ENCODE assay signal across 31 mouse cellular contexts in genomic region chr7:29151486-29151885, GRCm38 (mm10). TPM values are rescaled to one million over a fixed set of nuclear protein-coding genes. Genes with fewer than 3 reads are reported as not detected.
"Had no signal": no experiment of that assay in that cellular context is flagged by ENCODE, and none has a peak within 500 bp of the region (broad histone marks: within the 10 kb centered on the region; RNA-seq: fewer than 3 reads in every experiment).

No protein-coding gene starts in this region.

- H3K4me3 ChIP-seq: left cerebral cortex, adult 2 months; limb, embryonic 12.5 days; limb, embryonic 15.5 days; liver, embryonic 12.5 days; liver, embryonic 13.5 days; liver, embryonic 15.5 days; lung, embryonic 15.5 days; megakaryocyte, embryonic 14.5 days; midbrain, embryonic 10.5 days; midbrain, embryonic 12.5 days; midbrain, embryonic 13.5 days; midbrain, embryonic 15.5 days; myocyte had no signal

- H3K27ac ChIP-seq: left cerebral cortex, adult 2 months; limb, embryonic 12.5 days; limb, embryonic 15.5 days; liver, embryonic 12.5 days; liver, embryonic 13.5 days; liver, embryonic 14.5 days; liver, embryonic 15.5 days; lung, embryonic 15.5 days; macrophage; midbrain, embryonic 10.5 days; midbrain, embryonic 12.5 days; midbrain, embryonic 13.5 days; midbrain, embryonic 15.5 days had no signal

- DNase-seq: layer of hippocampus, postnatal 36 days; left cerebral cortex, postnatal 4 days; liver; liver, embryonic 13.5 days; liver, postnatal 0 days; lung, adult 18-20 months; lung, adult 2 months; lung, embryonic 14.5 days; lung, postnatal 10 days; lung, postnatal 14 days; lung, postnatal 36 days; lung, postnatal 4 days; midbrain, embryonic 14.5 days had no signal

- H3K36me3 ChIP-seq: limb, embryonic 12.5 days; limb, embryonic 15.5 days; lung, embryonic 15.5 days; midbrain, embryonic 12.5 days; midbrain, embryonic 13.5 days; midbrain, embryonic 15.5 days had no signal

- H3K4me2 ChIP-seq: limb, embryonic 12.5 days; limb, embryonic 15.5 days; liver, embryonic 11.5 days; liver, embryonic 12.5 days; liver, embryonic 13.5 days; liver, embryonic 15.5 days; lung, embryonic 14.5 days; lung, embryonic 15.5 days; midbrain, embryonic 11.5 days; midbrain, embryonic 12.5 days; midbrain, embryonic 13.5 days; midbrain, embryonic 15.5 days had no signal

- H3K9ac ChIP-seq: limb, embryonic 12.5 days; limb, embryonic 15.5 days; liver, embryonic 12.5 days; liver, embryonic 13.5 days; liver, embryonic 14.5 days; liver, embryonic 15.5 days; liver, postnatal 0 days; lung, embryonic 14.5 days; lung, embryonic 15.5 days; midbrain, embryonic 12.5 days; midbrain, embryonic 13.5 days; midbrain, embryonic 15.5 days had no signal

- H3K27me3 ChIP-seq: limb, embryonic 12.5 days; limb, embryonic 15.5 days; liver, embryonic 12.5 days; lung, embryonic 15.5 days; midbrain, embryonic 12.5 days; midbrain, embryonic 13.5 days; midbrain, embryonic 15.5 days had no signal

- H3K9me3 ChIP-seq: limb, embryonic 12.5 days; liver, embryonic 15.5 days; lung, embryonic 15.5 days; midbrain, embryonic 12.5 days; midbrain, embryonic 13.5 days; midbrain, embryonic 15.5 days had no signal

- ATAC-seq: liver, embryonic 12.5 days; liver, postnatal 0 days; lung, postnatal 0 days; midbrain, embryonic 13.5 days; midbrain, embryonic 15.5 days; midbrain, embryonic 16.5 days had no signal

RNA-seq across cellular contexts. Expression of gene Ggn, which starts 18.5 kb away (rescaled TPM):
- polyA plus RNA-seq: liver, postnatal 0 days had no signal
